Mouse (Mus musculus): ENCODE data around the gene H2-M10.2. TPM values are rescaled to one million over a fixed set of nuclear protein-coding genes. Genes with fewer than 3 reads are reported as not detected.
"Not testable (repeated sequence)": the region's sequence is repeated elsewhere in the genome, so short reads cannot be mapped to it uniquely, and the experiment has no call there.

H2-M10.2 gene
- polyA plus RNA-seq, 1 experiment from 2014 or later, result 0.32 TPM

DNA sequence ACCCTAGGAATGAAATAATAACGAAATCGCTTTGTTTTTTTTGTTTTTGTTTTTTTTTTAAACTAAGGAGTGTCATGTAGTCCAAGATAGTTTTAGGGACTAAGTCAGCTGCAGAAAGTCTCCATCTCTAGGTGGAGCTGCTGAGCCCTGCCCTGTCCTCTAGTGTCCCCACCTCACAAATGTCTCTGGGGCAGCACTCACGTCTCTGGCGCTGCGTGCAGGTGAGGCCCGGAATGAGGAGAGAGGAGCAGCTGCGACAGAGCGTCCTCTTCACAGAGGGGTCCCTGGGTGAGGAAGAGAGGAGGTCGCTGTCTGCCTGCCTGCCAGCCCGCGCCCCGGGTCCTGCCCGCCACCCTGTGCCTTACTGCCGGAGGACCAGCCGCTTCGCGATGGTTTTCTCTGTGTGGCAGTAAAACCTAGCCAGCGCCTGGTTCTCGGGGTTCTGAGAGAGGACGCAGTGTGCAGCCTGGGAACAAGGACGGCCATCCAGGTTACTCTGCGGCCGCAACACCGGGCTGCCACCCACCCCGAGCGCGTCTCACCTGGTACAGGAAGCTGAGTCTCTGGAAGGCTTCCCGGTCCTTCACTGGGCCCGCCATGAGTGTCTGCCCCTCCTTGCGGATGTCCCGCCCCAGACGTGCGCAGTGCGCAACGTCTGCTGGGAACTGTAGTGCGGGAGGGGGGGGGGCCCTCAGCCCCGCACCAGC is 28.9 kb downstream of the H2-M10.2 start:
- under 1% methylated on average over 37 of the region's 37 CpGs for WGBS

DNA sequence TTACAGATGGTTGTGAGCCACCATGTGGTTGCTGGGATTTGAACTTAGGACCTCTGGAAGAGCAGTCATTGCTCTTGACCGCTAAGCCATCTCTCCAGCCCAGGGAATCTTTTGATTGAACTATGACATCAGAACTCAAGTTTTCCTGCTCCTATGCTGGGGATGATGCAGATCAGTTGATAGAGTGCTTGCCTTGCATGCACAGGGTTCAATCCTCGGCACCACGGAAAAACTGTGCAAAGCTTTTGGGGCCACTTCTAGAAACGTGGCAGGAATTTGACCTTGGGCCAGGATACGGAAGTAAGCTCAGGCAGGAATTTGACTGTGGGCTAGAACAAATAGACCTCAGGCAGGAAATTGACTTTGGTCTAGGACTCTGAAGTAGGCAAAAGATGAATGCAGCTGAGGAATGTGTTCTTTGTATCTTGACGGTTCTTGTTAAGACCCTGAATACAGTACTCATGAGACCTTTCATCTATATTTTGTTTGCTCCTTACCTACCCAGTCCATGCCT is 33.1 kb downstream of the H2-M10.2 start:
- Histone ChIP-seq H3K27ac (ENCODE audit: low read length) (no peak overlapping the region), H3K36me3 (ENCODE audit: control insufficient read depth, insufficient read depth) (no peaks in the 10 kb centered on the region), H3K9me3 (ENCODE audit: control insufficient read depth, low read length) (no peaks in the 10 kb centered on the region), H3K9ac (replicated peaks; ENCODE audit: low read depth, low read length) (no peak overlapping the region), H3K4me3 (replicated peaks; ENCODE audit: low read length) (no peak overlapping the region), H3K4me2 (ENCODE audit: low read length) (no peak overlapping the region), H3K27me3 (replicated peaks; ENCODE audit: control insufficient read depth, insufficient read depth, low read length) (peaks cover 13% of the 10 kb centered on the region; the same call in 1 of the 2 replicates), H3K4me1 (replicated peaks; ENCODE audit: control insufficient read depth, insufficient read depth, low read length) (peaks cover 7% of the 10 kb centered on the region)
- ATAC-seq, result no peak
- 74% methylated on average over 6 of the region's 6 CpGs for WGBS

More for the DNA sequence above, 28.9 kb downstream of the H2-M10.2 start:
- Histone ChIP-seq H3K27me3 (replicated peaks; ENCODE audit: control insufficient read depth, insufficient read depth, low read length) (peaks cover 3% of the 10 kb centered on the region; the same call in 1 of the 2 replicates), H3K27ac (ENCODE audit: low read length) (peak overlapping the region; percentile 82), H3K4me3 (replicated peaks; ENCODE audit: low read length) (peak overlapping the region; percentile 73), H3K36me3 (ENCODE audit: control insufficient read depth, insufficient read depth) (peaks cover 22% of the 10 kb centered on the region), H3K9me3 (ENCODE audit: control insufficient read depth, low read length) (no peaks in the 10 kb centered on the region), H3K4me2 (ENCODE audit: low read length) (peak overlapping the region; percentile 55), H3K4me1 (replicated peaks; ENCODE audit: control insufficient read depth, insufficient read depth, low read length) (peaks cover 7% of the 10 kb centered on the region), H3K9ac (replicated peaks; ENCODE audit: low read depth, low read length) (peak overlapping the region; percentile 81)
- ATAC-seq, result peak; percentile 98

DNA sequence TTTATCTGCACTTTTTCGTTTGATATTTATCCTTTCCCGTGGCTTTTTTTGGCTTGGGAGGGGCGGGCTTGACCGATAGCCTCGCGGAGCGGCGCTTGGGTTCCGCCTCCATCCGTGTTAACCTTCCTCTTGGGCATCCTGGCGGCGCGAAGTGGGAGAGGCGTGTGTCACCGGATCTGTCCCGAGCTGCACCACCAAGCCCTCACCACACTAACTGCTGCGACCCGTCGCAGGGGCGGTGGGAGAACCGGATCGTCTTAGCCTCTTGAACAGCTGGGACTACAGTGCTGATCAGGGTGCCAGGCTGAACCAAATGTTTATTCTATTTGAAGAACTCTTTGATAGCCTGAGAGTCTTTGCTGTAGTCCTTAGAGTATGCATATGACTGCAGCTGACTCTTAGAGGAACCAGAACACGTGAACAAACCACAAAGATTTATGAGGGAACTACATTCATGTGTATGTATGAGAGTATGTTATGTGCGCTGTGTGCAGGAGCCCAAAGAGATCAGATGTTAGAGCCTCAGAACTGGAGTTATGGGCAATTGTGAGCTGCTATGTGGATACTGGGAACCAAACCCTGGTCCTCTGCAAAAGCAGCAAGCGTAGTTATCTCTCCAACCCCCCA is 33.9 kb downstream of the H2-M10.2 start:
- WGBS, result 11% methylated on average over 25 of the region's 25 CpGs
- Histone ChIP-seq H3K27ac (ENCODE audit: low read length) (no peak overlapping the region), H3K27me3 (replicated peaks; ENCODE audit: control insufficient read depth, insufficient read depth, low read length) (peaks cover 16% of the 10 kb centered on the region; the same call in 1 of the 2 replicates), H3K36me3 (ENCODE audit: control insufficient read depth, insufficient read depth) (no peaks in the 10 kb centered on the region), H3K4me1 (replicated peaks; ENCODE audit: control insufficient read depth, insufficient read depth, low read length) (peaks cover 7% of the 10 kb centered on the region), H3K9ac (replicated peaks; ENCODE audit: low read depth, low read length) (0 out of 2 replicates have a peak overlapping the region, but pooled peaks have one; percentile 25), H3K4me3 (replicated peaks; ENCODE audit: low read length) (no peak overlapping the region), H3K9me3 (ENCODE audit: control insufficient read depth, low read length) (no peaks in the 10 kb centered on the region), H3K4me2 (ENCODE audit: low read length) (peak overlapping the region; percentile 30; the same call in 1 of the 2 replicates)
- ATAC-seq, result no peak

DNA sequence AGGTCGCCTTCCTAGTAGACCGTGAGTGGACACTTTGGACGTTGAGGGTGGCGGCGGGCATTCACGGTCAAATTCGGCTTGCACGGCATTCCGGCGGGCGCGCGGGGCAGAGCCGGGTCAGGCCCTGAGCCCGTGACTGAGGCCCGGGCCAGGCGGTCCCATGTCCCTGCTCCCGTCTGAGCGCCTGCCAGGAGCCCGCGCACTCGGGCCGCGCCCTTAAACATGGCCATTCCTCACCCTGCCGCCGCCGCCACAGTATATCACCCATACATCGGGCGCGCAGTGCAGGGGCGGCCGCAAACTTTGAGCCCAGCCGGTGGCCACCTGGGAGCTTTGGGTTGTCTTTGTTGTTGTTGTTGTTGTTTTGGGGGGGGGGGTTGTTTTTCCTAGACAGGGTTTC is 37.4 kb downstream of the H2-M10.2 start:
- H3K4me1 ChIP-seq (replicated peaks; ENCODE audit: control insufficient read depth, insufficient read depth, low read length), result no peaks in the 10 kb centered on the region
- no peak for ATAC-seq
- H3K27me3 ChIP-seq (replicated peaks; ENCODE audit: control insufficient read depth, insufficient read depth, low read length), result peaks cover 16% of the 10 kb centered on the region; the same call in 1 of the 2 replicates
- H3K9ac ChIP-seq (replicated peaks; ENCODE audit: low read depth, low read length), result no peak overlapping the region
- H3K4me3 ChIP-seq (replicated peaks; ENCODE audit: low read length), result no peak overlapping the region
- WGBS, result 38% methylated on average over 33 of the region's 33 CpGs
- H3K27ac ChIP-seq (ENCODE audit: low read length), result no peak overlapping the region
- no peak overlapping the region for H3K4me2 ChIP-seq (ENCODE audit: low read length)
- no peaks in the 10 kb centered on the region for H3K9me3 ChIP-seq (ENCODE audit: control insufficient read depth, low read length)
- no peaks in the 10 kb centered on the region for H3K36me3 ChIP-seq (ENCODE audit: control insufficient read depth, insufficient read depth)

DNA sequence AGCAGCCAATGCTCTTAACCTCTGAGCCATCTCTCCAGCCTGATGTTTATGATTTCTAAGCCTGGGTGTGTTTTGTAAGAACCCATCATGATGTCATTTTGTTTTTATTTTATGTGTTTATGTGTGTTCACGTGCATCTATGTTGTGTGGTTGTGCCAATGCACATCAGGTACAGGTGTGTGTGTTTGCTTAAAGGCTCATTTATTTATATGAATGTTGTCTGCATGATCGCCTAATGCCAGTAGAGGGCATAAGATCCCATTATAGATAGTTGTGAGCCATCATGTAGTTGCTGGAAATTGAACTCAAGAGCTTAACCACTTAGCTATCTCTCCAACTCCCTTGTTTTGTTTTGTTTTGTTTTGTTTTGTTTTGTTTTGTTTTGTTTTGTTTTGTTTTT is 40.5 kb downstream of the H2-M10.2 start:
- H3K9ac ChIP-seq (replicated peaks; ENCODE audit: low read depth, low read length), result no peak overlapping the region
- 87% methylated on average over 2 of the region's 2 CpGs for WGBS
- no peaks in the 10 kb centered on the region for H3K4me1 ChIP-seq (replicated peaks; ENCODE audit: control insufficient read depth, insufficient read depth, low read length)
- ATAC-seq, result no peak
- H3K9me3 ChIP-seq (ENCODE audit: control insufficient read depth, low read length), result no peaks in the 10 kb centered on the region
- H3K27ac ChIP-seq (ENCODE audit: low read length), result no peak overlapping the region
- H3K36me3 ChIP-seq (ENCODE audit: control insufficient read depth, insufficient read depth), result no peaks in the 10 kb centered on the region
- no peak overlapping the region for H3K4me2 ChIP-seq (ENCODE audit: low read length)
- no peak overlapping the region for H3K4me3 ChIP-seq (replicated peaks; ENCODE audit: low read length)
- peaks cover 8% of the 10 kb centered on the region; the same call in 1 of the 2 replicates for H3K27me3 ChIP-seq (replicated peaks; ENCODE audit: control insufficient read depth, insufficient read depth, low read length)

DNA sequence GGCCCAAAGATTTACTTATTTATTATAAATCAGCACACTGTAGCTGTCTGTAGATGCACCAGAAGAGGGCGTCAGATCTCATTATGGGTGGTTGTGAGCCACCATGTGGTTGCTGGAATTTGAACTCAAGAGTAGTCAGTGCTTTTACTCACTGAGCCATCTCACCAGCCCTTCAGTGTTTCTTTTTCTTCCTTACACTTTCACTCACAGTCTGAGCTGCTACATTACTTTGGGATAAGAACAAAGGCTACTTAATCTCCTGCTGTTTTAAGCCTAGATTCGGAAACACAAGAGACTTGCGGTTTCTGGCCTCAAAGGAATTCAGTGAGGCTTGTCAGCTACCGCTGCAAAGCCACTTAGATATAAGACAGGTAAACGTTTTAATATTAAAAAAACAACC is 42.3 kb downstream of the H2-M10.2 start:
- Histone ChIP-seq H3K4me2 (ENCODE audit: low read length) (no peak overlapping the region), H3K36me3 (ENCODE audit: control insufficient read depth, insufficient read depth) (no peaks in the 10 kb centered on the region), H3K27me3 (replicated peaks; ENCODE audit: control insufficient read depth, insufficient read depth, low read length) (peaks cover 4% of the 10 kb centered on the region; the same call in 1 of the 2 replicates), H3K9me3 (ENCODE audit: control insufficient read depth, low read length) (no peaks in the 10 kb centered on the region), H3K9ac (replicated peaks; ENCODE audit: low read depth, low read length) (no peak overlapping the region), H3K27ac (ENCODE audit: low read length) (no peak overlapping the region), H3K4me3 (replicated peaks; ENCODE audit: low read length) (no peak overlapping the region), H3K4me1 (replicated peaks; ENCODE audit: control insufficient read depth, insufficient read depth, low read length) (no peaks in the 10 kb centered on the region)
- 12% methylated on average over 5 of the region's 5 CpGs for WGBS
- ATAC-seq, result no peak

DNA sequence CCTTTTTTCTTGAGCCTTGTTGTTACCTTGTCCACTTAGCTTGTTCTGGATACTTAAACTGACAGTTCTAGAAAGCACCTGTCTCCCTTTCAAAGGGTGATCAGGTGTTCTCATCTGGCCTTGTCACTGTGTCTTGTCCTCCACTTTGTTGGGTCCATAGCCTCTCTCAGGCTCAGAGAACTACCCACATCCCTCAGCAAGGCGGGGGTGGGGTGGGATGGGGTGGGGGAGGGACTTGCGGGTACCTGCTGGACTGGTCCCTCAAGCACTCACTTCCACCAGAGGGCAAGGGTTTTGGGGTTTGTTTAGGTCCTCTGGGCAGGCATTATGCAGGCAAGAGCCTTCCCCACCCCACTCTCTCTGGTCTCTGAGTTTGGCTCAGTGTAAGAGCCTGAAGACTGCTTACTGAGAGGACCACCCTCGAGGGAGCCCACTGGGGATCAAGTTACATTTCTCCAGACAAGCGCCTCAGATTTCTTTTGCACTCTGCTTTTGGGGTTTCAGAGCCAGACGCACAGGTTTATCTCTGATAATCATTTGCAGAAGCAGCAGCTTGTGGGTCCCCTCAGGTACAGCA is 45.6 kb downstream of the H2-M10.2 start:
- Histone ChIP-seq H3K27ac (ENCODE audit: low read length) (no peak overlapping the region), H3K9me3 (ENCODE audit: control insufficient read depth, low read length) (no peaks in the 10 kb centered on the region), H3K36me3 (ENCODE audit: control insufficient read depth, insufficient read depth) (no peaks in the 10 kb centered on the region), H3K9ac (replicated peaks; ENCODE audit: low read depth, low read length) (no peak overlapping the region), H3K4me3 (replicated peaks; ENCODE audit: low read length) (no peak overlapping the region), H3K27me3 (replicated peaks; ENCODE audit: control insufficient read depth, insufficient read depth, low read length) (peaks cover 16% of the 10 kb centered on the region), H3K4me2 (ENCODE audit: low read length) (no peak overlapping the region), H3K4me1 (replicated peaks; ENCODE audit: control insufficient read depth, insufficient read depth, low read length) (peaks cover 5% of the 10 kb centered on the region)
- ATAC-seq, result no peak
- 6% methylated on average over 5 of the region's 5 CpGs for WGBS

DNA sequence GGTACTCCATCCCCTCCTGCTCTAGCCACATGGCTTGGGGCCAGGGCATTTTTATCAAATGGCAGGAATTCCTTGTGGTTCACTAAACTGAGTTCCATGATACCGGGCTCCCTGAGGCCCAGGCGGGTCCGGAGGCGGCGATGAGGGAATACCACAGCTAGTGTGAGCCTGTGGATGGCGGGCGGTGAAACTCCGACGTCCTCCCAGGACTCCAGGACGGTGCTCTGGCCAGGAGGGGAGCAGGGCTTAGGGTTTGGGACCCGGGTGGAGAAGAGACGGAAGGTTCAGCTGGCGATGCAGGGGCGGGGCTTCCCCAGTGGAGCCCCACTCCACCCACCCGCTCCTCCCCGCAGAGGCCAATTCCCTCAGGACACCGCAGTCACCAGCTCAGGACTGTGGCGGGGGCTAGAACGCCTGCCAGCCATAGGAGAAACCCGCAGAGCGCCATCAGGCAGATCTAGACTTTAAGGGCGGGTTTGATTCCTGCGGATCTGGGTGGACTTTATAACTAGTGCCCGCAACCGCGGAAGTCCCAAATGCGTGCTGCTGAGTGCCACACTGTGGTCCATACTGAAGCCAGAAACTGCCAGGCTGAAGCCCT is 48.9 kb downstream of the H2-M10.2 start:
- peak overlapping the region; percentile 54 for H3K4me2 ChIP-seq (ENCODE audit: low read length)
- H3K36me3 ChIP-seq (ENCODE audit: control insufficient read depth, insufficient read depth), result no peaks in the 10 kb centered on the region
- H3K27ac ChIP-seq (ENCODE audit: low read length), result no peak overlapping the region
- H3K9ac ChIP-seq (replicated peaks; ENCODE audit: low read depth, low read length), result peak overlapping the region; percentile 44
- 3% methylated on average over 27 of the region's 27 CpGs for WGBS
- H3K9me3 ChIP-seq (ENCODE audit: control insufficient read depth, low read length), result no peaks in the 10 kb centered on the region
- peak overlapping the region; percentile 30 for H3K4me3 ChIP-seq (replicated peaks; ENCODE audit: low read length)
- peaks cover 16% of the 10 kb centered on the region for H3K27me3 ChIP-seq (replicated peaks; ENCODE audit: control insufficient read depth, insufficient read depth, low read length)
- H3K4me1 ChIP-seq (replicated peaks; ENCODE audit: control insufficient read depth, insufficient read depth, low read length), result peaks cover 5% of the 10 kb centered on the region
- ATAC-seq, result no peak

DNA sequence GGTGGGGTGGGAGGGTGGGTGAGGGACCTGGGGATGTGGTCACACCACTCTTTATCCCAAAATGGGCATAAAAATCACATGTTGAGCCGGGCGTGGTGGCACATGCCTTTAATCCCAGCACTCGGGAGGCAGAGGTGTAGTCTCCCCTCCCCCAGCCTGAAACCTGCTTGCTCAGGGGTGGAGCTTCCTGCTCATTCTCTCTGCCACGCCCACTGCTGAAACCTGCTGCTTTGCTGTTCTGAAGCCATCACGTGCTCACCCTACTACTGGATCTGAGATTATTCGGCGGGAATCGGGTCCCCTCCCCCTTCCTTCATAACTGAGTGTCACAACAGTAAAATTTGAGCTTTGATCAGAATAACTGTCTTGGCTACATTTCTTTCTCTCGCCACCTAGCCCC is 51.0 kb downstream of the H2-M10.2 start:
- H3K9ac ChIP-seq (replicated peaks; ENCODE audit: low read depth, low read length); H3K4me1 ChIP-seq (replicated peaks; ENCODE audit: control insufficient read depth, insufficient read depth, low read length); H3K36me3 ChIP-seq (ENCODE audit: control insufficient read depth, insufficient read depth); ATAC-seq; H3K27ac ChIP-seq (ENCODE audit: low read length); H3K4me3 ChIP-seq (replicated peaks; ENCODE audit: low read length); H3K9me3 ChIP-seq (ENCODE audit: control insufficient read depth, low read length); H3K4me2 ChIP-seq (ENCODE audit: low read length): not testable (repeated sequence)
- peaks cover 17% of the 10 kb centered on the region for H3K27me3 ChIP-seq (replicated peaks; ENCODE audit: control insufficient read depth, insufficient read depth, low read length)
- WGBS, result 27% methylated on average over 8 of the region's 9 CpGs
